Mouse (Mus musculus): ENCODE data around the gene Ms4a7. TPM values are rescaled to one million over a fixed set of nuclear protein-coding genes. Genes with fewer than 3 reads are reported as not detected.
"Not testable (repeated sequence)": the region's sequence is repeated elsewhere in the genome, so short reads cannot be mapped to it uniquely, and the experiment has no call there.

Gene Ms4a7
- polyA plus RNA-seq, 1 experiment from 2014 or later = 2.6 TPM

DNA sequence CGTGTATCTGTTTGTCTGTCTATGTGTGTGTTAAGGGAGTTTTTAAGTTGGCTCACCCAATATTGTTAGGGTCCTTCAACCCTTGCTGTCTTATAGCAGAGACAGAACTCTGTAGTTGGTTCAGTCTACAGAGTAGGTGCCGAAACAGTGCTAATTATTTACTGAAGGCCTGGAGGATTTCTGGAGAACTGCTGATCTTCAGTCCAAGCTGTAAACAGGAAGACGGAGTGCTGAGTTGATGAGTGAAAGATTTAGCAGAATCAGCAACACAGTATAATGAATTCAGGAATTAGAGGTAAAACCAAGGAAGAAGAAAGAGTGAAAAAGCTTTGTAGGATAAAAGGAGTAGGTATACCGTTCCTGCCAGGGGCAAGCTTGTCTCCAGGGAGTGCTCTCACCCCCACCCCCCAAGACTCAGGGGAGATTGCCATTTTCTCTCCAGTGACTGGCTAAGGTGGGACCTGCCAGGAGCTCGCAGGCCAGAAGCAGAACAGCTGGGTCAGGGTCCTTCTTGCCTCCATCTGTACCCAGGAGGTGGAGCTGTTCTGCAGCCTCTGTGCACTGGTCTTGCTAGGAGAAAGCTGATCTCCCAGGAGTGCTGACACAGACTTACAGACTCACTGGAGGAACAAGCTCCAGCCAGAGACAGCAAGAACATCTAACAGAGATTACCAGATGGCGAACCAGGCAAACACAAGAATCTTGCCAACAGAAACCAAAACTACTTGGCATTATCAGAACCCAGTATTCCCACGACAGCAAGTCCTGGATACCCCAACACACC, 13.9 kb upstream of the Ms4a7 start:
- no peak for ATAC-seq (ENCODE audit: low FRiP score, low TSS enrichment)
- 62% methylated on average over 7 of the region's 7 CpGs for WGBS
- peak; percentile 17 for DNase-seq

GRCm38 (mm10) chr19:11343992-11344391, 8.0 kb upstream of the Ms4a7 start:
- ATAC-seq (ENCODE audit: low FRiP score, low TSS enrichment) (no peak), DNase-seq (no peak)
- no peak overlapping the region for H3K4me3 ChIP-seq (replicated peaks; ENCODE audit: low read depth, low read length)
- H3K9me3 ChIP-seq (ENCODE audit: control insufficient read depth, low read length) = no peaks in the 10 kb centered on the region
- no peaks in the 10 kb centered on the region for H3K27me3 ChIP-seq (ENCODE audit: control insufficient read depth, insufficient read depth, low read length)
- H3K9ac ChIP-seq (replicated peaks; ENCODE audit: low read length) = no peak overlapping the region
- no peak overlapping the region for H3K4me2 ChIP-seq (ENCODE audit: low read length)
- H3K36me3 ChIP-seq (ENCODE audit: control insufficient read depth, insufficient read depth, low read length) = no peaks in the 10 kb centered on the region
- H3K4me1 ChIP-seq (ENCODE audit: control insufficient read depth, insufficient read depth, low read length) = no peaks in the 10 kb centered on the region
- no peak overlapping the region for H3K27ac ChIP-seq (replicated peaks; ENCODE audit: low read depth, low read length)

More for the DNA sequence above, 13.9 kb upstream of the Ms4a7 start:
- no peak overlapping the region for H3K9ac ChIP-seq (replicated peaks; ENCODE audit: low read length)
- no peaks in the 10 kb centered on the region for H3K27me3 ChIP-seq (ENCODE audit: control insufficient read depth, insufficient read depth, low read length)
- H3K4me2 ChIP-seq (ENCODE audit: low read length) = no peak overlapping the region
- H3K9me3 ChIP-seq (ENCODE audit: control insufficient read depth, low read length) = no peaks in the 10 kb centered on the region
- H3K36me3 ChIP-seq (ENCODE audit: control insufficient read depth, insufficient read depth, low read length) = no peaks in the 10 kb centered on the region
- no peak overlapping the region for H3K4me3 ChIP-seq (replicated peaks; ENCODE audit: low read depth, low read length)
- no peaks in the 10 kb centered on the region for H3K4me1 ChIP-seq (ENCODE audit: control insufficient read depth, insufficient read depth, low read length)
- H3K27ac ChIP-seq (replicated peaks; ENCODE audit: low read depth, low read length) = no peak overlapping the region

DNA sequence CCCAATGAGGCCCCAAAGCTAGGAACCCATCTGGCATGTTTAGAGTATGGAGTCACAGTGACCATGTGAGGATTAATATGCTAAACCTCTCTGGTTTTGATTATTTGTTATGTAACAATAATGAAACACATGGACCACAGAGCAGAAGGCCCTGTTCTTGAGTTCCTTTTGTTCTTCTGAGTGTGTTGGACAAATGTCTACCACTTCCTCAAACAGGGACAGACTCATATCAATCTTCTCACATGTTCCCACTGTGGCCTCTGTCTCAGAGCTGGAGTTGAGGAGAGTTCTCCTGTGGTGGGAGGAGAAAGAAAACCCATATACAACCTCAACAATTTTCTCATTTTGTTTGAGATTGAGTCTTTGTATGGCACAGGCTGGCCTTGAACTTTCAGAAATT, 7.2 kb upstream of the Ms4a7 start:
- DNase-seq (no peak), ATAC-seq (ENCODE audit: low FRiP score, low TSS enrichment) (no peak)
- Histone ChIP-seq H3K4me2 (ENCODE audit: low read length) (no peak overlapping the region), H3K9ac (replicated peaks; ENCODE audit: low read length) (no peak overlapping the region), H3K27me3 (ENCODE audit: control insufficient read depth, insufficient read depth, low read length) (no peaks in the 10 kb centered on the region), H3K4me3 (replicated peaks; ENCODE audit: low read depth, low read length) (no peak overlapping the region), H3K27ac (replicated peaks; ENCODE audit: low read depth, low read length) (no peak overlapping the region), H3K36me3 (ENCODE audit: control insufficient read depth, insufficient read depth, low read length) (no peaks in the 10 kb centered on the region), H3K9me3 (ENCODE audit: control insufficient read depth, low read length) (no peaks in the 10 kb centered on the region), H3K4me1 (ENCODE audit: control insufficient read depth, insufficient read depth, low read length) (no peaks in the 10 kb centered on the region)

GRCm38 (mm10) chr19:11321123-11321522, 14.8 kb downstream of the Ms4a7 start:
- H3K27me3 ChIP-seq (ENCODE audit: control insufficient read depth, insufficient read depth, low read length) = no peaks in the 10 kb centered on the region
- no peaks in the 10 kb centered on the region for H3K36me3 ChIP-seq (ENCODE audit: control insufficient read depth, insufficient read depth, low read length)
- WGBS = 85% methylated on average over 1 of the region's 1 CpGs
- no peak for ATAC-seq (ENCODE audit: low FRiP score, low TSS enrichment)
- no peak overlapping the region for H3K4me3 ChIP-seq (replicated peaks; ENCODE audit: low read depth, low read length)
- DNase-seq = no peak
- no peak overlapping the region for H3K4me2 ChIP-seq (ENCODE audit: low read length)
- no peak overlapping the region for H3K9ac ChIP-seq (replicated peaks; ENCODE audit: low read length)
- no peak overlapping the region for H3K27ac ChIP-seq (replicated peaks; ENCODE audit: low read depth, low read length)
- H3K4me1 ChIP-seq (ENCODE audit: control insufficient read depth, insufficient read depth, low read length) = no peaks in the 10 kb centered on the region
- H3K9me3 ChIP-seq (ENCODE audit: control insufficient read depth, low read length) = no peaks in the 10 kb centered on the region

GRCm38 (mm10) chr19:11316786-11317185, 19.2 kb downstream of the Ms4a7 start:
- H3K4me1 ChIP-seq (ENCODE audit: control insufficient read depth, insufficient read depth, low read length) = no peaks in the 10 kb centered on the region
- no peak overlapping the region for H3K4me2 ChIP-seq (ENCODE audit: low read length)
- H3K27ac ChIP-seq (replicated peaks; ENCODE audit: low read depth, low read length) = no peak overlapping the region
- no peaks in the 10 kb centered on the region for H3K36me3 ChIP-seq (ENCODE audit: control insufficient read depth, insufficient read depth, low read length)
- H3K9ac ChIP-seq (replicated peaks; ENCODE audit: low read length) = no peak overlapping the region
- H3K9me3 ChIP-seq (ENCODE audit: control insufficient read depth, low read length) = no peaks in the 10 kb centered on the region
- WGBS = 84% methylated on average over 4 of the region's 4 CpGs
- no peak for ATAC-seq (ENCODE audit: low FRiP score, low TSS enrichment)
- H3K27me3 ChIP-seq (ENCODE audit: control insufficient read depth, insufficient read depth, low read length) = no peaks in the 10 kb centered on the region
- no peak overlapping the region for H3K4me3 ChIP-seq (replicated peaks; ENCODE audit: low read depth, low read length)
- DNase-seq = no peak

DNA sequence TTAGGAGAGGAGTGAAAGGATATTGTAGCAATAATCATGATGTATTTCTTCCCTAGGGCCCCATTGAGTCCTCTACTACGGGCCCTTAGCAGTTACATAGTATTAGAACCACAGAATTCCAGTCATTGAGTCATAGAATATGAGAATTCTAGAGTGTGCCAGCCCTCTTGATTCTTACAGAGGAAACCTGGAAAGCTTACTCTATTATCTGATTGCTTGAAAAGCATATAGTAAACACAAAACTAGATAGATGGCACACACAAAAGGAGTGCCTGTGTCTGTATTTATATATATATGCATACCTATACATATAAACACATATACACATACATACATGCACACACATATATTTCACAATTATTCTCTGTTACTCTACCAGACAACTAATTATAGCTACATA, 21.6 kb downstream of the Ms4a7 start, which contains the start of gene Ms4a14:
Gene Ms4a14, minus strand, starts transcription at position 101 of the 400 bp plus-strand sequence.
- Histone ChIP-seq H3K4me2 (ENCODE audit: low read length) (no peak within 1 kb of the TSS), H3K4me1 (ENCODE audit: control insufficient read depth, insufficient read depth, low read length) (no peaks in the 10 kb centered on the region), H3K9ac (replicated peaks; ENCODE audit: low read length) (no peak within 1 kb of the TSS), H3K4me3 (replicated peaks; ENCODE audit: low read depth, low read length) (no peak within 1 kb of the TSS), H3K9me3 (ENCODE audit: control insufficient read depth, low read length) (no peaks in the 10 kb centered on the region), H3K27me3 (ENCODE audit: control insufficient read depth, insufficient read depth, low read length) (no peaks in the 10 kb centered on the region), H3K27ac (replicated peaks; ENCODE audit: low read depth, low read length) (no peak within 1 kb of the TSS), H3K36me3 (ENCODE audit: control insufficient read depth, insufficient read depth, low read length) (no peaks in the 10 kb centered on the region)
- 74% methylated on average over 1 of the region's 1 CpGs for WGBS
- no peak for DNase-seq
- no peak for ATAC-seq (ENCODE audit: low FRiP score, low TSS enrichment)

DNA sequence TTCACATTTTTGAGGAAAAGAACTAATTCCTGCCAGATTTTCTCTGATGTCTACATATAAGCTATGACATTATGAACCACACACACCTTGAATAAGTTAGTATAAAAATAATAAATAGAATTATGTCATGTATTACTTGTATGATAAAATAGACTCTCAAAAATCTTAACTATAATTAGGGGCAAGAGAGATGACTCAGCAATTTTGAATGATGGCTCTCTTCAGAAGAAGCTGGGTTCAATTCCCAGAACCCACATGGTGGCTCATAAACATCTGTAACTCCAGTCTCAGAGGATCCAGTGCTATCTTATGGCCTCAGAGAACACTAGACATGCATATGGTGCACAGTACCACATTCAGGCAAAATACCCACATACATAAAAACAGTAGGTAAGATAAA, 27.1 kb downstream of the Ms4a7 start:
- Histone ChIP-seq H3K4me1 (ENCODE audit: control insufficient read depth, insufficient read depth, low read length) (no peaks in the 10 kb centered on the region), H3K9me3 (ENCODE audit: control insufficient read depth, low read length) (no peaks in the 10 kb centered on the region), H3K4me2 (ENCODE audit: low read length) (no peak overlapping the region), H3K27ac (replicated peaks; ENCODE audit: low read depth, low read length) (no peak overlapping the region), H3K36me3 (ENCODE audit: control insufficient read depth, insufficient read depth, low read length) (no peaks in the 10 kb centered on the region), H3K4me3 (replicated peaks; ENCODE audit: low read depth, low read length) (no peak overlapping the region), H3K9ac (replicated peaks; ENCODE audit: low read length) (no peak overlapping the region), H3K27me3 (ENCODE audit: control insufficient read depth, insufficient read depth, low read length) (no peaks in the 10 kb centered on the region)
- ATAC-seq (ENCODE audit: low FRiP score, low TSS enrichment) = no peak
- DNase-seq = no peak

DNA sequence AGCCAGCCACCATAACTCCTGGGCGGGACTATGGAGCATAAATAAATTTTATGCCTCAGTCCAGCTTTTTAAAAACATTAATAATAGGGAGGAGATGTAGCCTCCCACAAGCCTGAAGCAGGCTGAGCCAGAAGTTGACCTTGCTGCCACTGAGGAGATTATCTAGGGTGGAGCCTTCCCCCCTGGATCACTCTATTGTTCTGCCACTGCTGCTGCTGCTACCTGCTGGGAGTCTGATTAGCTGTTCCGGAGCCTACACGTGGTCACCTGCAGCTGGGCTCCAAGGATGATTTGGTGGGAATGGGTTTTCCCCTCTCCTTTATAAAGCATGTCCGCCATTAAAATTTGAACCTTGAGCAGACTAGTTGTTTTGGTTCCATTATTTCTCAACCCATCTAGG, 36.4 kb downstream of the Ms4a7 start:
- ATAC-seq (ENCODE audit: low FRiP score, low TSS enrichment); H3K36me3 ChIP-seq (ENCODE audit: control insufficient read depth, insufficient read depth, low read length); H3K4me1 ChIP-seq (ENCODE audit: control insufficient read depth, insufficient read depth, low read length); H3K9ac ChIP-seq (replicated peaks; ENCODE audit: low read length); H3K27me3 ChIP-seq (ENCODE audit: control insufficient read depth, insufficient read depth, low read length); H3K9me3 ChIP-seq (ENCODE audit: control insufficient read depth, low read length); DNase-seq; H3K27ac ChIP-seq (replicated peaks; ENCODE audit: low read depth, low read length); H3K4me2 ChIP-seq (ENCODE audit: low read length); H3K4me3 ChIP-seq (replicated peaks; ENCODE audit: low read depth, low read length): not testable (repeated sequence)
- 43% methylated on average over 4 of the region's 4 CpGs for WGBS

- Histone ChIP-seq H3K9ac (replicated peaks; ENCODE audit: low read length) (no peak overlapping the region), H3K27ac (replicated peaks; ENCODE audit: low read depth, low read length) (no peak overlapping the region), H3K4me2 (ENCODE audit: low read length) (no peak overlapping the region), H3K4me1 (ENCODE audit: control insufficient read depth, insufficient read depth, low read length) (no peaks in the 10 kb centered on the region), H3K4me3 (replicated peaks; ENCODE audit: low read depth, low read length) (no peak overlapping the region), H3K9me3 (ENCODE audit: control insufficient read depth, low read length) (no peaks in the 10 kb centered on the region), H3K27me3 (ENCODE audit: control insufficient read depth, insufficient read depth, low read length) (no peaks in the 10 kb centered on the region), H3K36me3 (ENCODE audit: control insufficient read depth, insufficient read depth, low read length) (no peaks in the 10 kb centered on the region)
- 35% methylated on average over 2 of the region's 2 CpGs for WGBS
- no peak for DNase-seq
- ATAC-seq (ENCODE audit: low FRiP score, low TSS enrichment) = no peak
These were observed 37.0 kb downstream of the Ms4a7 start for GRCm38 (mm10) chr19:11298939-11299338.

Data from midbrain, embryonic 14.5 days (tissue).